Mouse (Mus musculus) layer of hippocampus, adult 9-10 months (tissue): ENCODE data around the gene Setd5.
A peak's percentile ranks its signal among the peaks of the same experiment; 100 is the strongest.

Source experiments
- DNase-seq: peaks from one replicate; pipeline ENCODE4 v3.0.0; 2022; ENCODE audit warnings: low spot score

The Setd5 gene

GRCm38 (mm10) chr6:113054552-113055107, 22.5 kb upstream of the Setd5 start:
- no peak for DNase-seq

- DNase-seq = no peak
These were observed 16.1 kb upstream of the Setd5 start for GRCm38 (mm10) chr6:113060892-113061563.

DNA sequence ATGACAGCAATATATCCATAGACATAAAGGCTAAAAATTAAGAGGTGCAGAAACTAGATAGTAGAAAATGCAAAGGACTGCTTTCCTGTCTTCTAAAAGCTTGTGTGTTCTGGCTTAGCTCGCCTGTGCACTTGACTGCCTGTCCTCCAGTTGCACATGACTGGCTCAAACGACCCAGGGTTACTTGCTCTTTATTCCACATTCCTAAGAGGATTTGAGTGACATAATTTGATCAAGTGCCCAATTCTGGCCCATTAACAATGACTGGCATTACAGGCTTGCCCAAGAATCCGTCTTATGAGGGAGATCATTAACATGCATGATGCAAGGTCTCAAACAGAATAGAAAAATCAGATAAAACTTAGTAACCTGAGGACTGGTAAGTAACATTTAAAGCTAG, 14.9 kb upstream of the Setd5 start:
- no peak for DNase-seq

DNA sequence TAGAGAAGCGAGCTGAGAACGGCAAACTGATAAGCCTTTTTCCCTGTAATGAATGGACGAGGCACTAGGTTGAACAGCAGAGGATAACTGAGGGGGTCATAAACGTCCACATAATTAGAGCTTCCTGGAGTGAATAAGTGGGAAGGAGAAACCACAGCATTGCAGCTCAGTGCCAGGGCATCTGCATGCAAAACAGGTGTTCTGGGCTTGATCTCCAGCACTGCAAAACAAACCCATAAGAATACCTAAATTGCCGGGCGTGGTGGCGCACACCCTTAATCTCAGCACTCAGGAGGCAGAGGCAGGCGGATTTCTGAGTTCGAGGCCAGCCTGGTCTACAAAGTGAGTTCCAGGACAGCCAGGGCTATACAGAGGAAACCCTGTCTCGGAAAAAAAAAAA, 13.8 kb upstream of the Setd5 start:
- no peak for DNase-seq

DNA sequence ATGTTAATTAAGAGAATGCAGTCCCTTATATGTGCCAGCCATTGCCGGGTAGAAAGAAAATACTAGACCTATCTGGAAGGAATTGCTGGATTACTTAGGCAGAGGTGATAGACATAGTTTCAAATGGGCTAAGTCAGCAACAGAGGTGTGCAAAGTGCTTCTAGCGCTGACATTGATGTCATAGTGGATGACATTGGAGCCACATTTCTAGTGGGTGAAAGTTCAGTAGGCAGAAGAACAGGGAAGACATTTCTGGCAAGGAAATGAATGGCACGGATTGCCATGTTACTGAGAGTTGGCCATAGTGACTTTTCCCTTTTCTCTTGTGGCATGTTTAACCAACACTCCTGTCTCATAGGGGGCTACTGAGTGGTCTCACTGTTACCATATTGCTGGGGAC, 12.0 kb upstream of the Setd5 start:
- no peak for DNase-seq

- DNase-seq = no peak
These were observed 8.0 kb upstream of the Setd5 start for GRCm38 (mm10) chr6:113069154-113069553.

DNA sequence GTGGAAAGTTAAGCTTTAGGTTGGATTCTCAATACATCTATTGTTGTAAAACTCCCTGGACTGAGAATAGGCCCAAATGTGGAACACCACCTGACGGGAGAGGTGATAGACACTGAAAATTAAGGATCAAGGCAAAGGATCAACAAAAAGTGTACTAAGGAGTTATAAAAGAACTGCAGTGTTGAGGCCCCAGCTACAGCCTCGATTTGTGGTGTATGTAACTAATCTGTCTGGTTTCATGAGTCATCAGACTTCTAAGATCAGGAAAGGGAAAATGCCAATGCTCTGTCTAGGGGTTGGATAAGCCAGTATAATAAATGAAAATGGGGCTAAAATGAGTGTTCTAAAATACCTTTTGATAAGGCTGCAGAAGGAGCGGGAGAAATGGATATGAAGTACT, 1.9 kb upstream of the Setd5 start:
- DNase-seq = no peak

GRCm38 (mm10) chr6:113076012-113076685, 1.0 kb upstream of the Setd5 start:
- peak; percentile 67 for DNase-seq

DNA sequence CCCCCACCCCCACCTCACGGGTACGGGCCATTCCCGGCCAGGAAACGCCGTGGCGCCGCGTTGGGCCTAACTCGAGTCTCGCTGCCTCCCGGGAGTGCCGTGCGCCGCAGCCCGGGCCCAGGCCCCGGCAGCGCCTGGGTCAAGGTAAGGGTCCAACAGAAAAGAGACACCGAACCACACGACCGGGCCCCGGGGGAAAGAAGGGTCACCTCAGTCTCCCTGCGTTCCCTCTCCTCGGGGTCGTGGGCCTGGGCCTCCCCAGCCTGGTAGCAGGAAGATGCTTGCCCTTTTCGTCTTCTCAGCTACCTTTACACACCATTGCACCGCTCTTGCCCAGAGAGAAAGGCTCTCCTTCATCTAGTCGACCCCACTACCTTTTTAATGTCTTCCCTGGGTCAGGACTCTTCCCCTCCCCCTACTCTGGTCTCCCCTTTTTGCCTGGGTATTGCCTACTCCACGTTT, 435 bp downstream of the Setd5 start:
- DNase-seq = no peak

DNA sequence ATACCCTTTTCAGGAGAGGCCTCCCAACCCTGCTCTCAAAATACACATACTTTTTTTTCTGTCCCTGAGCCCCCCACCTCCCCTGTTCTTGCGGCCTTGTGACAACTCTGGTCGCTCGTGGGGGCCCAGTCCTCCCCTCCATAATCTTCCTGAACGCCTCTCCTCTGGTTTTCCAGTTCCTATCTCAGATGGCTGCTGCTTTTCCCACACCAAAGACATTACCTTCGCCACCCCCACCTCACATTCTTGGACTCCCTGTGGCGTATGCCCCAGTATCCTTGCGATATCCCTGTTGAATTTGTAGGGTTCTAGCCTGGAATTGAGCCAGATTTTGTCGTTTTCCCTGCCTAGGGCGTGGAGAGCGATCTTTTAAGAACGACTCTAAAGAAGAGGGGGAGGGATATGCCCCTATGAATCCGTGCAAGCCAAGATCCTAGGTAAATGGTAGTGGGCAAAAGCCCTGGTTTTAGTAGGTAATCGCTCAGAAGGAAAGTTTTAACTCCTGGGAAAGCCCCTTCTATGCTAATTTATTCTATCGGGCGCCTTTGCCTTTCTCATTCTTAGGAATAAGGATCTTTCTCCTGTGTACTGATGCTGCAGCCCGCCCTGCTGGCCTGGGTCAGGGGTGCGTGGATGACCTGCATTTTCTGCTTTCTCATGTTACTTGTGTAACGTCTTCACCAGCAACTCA, 1.0 kb downstream of the Setd5 start:
- no peak for DNase-seq

GRCm38 (mm10) chr6:113079492-113079891, 2.3 kb downstream of the Setd5 start:
- DNase-seq = no peak

- DNase-seq = no peak
These were observed 5.1 kb downstream of the Setd5 start for GRCm38 (mm10) chr6:113082229-113082628.

- no peak for DNase-seq
These were observed 7.4 kb downstream of the Setd5 start for GRCm38 (mm10) chr6:113084590-113084989.

GRCm38 (mm10) chr6:113093206-113093605, 16.0 kb downstream of the Setd5 start:
- no peak for DNase-seq

- no peak for DNase-seq
These were observed 18.4 kb downstream of the Setd5 start for GRCm38 (mm10) chr6:113095547-113095946.

DNA sequence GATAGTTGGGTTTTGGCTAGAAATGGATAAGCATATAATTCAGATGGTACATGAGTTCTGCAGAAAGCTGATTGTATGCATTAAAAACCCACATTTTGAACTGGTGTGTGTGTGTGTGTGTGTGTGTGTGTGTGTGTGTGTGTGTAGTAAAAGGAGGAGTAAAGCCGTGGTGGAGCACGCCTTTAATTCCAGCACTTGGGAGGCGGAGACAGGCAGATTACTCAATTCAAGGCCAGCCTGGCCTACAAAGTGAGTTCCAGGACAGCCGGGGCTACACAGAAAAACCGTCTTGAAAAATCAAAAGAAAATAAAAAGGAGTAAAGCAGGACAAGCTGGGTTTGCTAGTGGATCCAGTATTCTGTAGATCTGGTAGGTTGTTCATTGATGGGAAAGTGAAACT, 20.5 kb downstream of the Setd5 start:
- DNase-seq = no peak

GRCm38 (mm10) chr6:113099640-113100289, 22.6 kb downstream of the Setd5 start:
- DNase-seq = peak; percentile 94

- no peak for DNase-seq
These were observed 25.4 kb downstream of the Setd5 start for GRCm38 (mm10) chr6:113102541-113102940.

DNA sequence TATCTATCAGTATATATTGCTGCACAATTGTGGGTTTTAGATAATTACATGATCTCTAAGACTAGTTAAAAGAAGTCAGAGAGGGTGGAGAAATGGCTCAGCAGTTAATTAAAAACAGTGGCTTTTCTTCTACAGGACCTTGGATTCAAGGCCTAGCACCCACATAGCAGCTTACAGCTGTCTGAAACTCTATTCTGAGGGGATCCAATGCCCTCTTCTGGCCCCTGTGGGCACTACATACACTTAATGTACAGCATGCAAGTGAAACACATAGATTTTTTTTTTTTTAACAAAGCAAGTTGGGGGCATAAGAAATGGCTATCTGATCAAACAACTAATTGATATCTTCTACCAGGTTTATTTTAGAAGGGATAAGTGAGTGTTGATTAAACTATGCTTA, 26.6 kb downstream of the Setd5 start:
- DNase-seq = no peak

GRCm38 (mm10) chr6:113109378-113109777, 32.2 kb downstream of the Setd5 start:
- no peak for DNase-seq

DNA sequence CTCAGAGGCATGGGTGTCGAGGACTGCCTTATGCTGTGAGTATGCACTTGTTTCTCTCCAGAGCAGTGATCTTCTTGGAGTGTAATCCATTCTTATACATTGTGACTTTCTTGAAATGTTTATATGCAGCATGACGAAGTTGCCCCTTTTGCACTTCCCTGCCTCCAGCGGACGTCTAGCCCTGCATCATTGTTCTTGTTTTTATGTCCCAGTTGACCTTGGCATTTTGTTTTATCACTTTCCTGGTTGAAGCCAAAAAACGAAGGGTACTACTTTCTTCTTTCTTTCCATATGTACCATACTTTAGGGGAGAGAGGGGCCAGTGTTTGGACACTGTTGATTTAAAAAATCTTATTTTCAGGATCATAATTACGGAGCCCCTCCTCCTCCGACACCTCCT, 32.8 kb downstream of the Setd5 start:
- no peak for DNase-seq

DNA sequence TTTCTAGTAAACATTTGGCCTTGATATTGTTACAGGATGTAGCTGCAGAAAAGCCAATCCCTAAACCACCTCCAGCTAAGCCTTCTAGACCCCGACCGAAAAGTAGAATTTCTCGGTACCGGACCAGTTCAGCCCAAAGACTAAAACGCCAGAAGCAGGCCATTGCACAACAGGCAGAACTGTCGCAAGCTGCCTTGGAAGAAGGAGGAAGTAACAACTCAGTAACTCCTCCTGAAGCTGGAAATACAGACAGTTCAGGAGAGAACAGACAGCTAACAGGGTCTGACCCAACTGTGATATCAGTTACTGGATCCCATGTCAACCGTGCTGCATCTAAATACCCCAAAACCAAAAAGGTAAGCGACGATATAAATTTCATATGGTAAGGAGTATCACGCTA, 43.6 kb downstream of the Setd5 start:
- no peak for DNase-seq
